Mouse (Mus musculus) subcutaneous adipose tissue, adult 2 months (tissue): ENCODE measurements around the gene Ssx2ip. TPM values are rescaled to one million over a fixed set of nuclear protein-coding genes. Genes with fewer than 3 reads are reported as not detected.

Source experiments
- polyA plus RNA-seq: library from polyadenylated mRNA; depleted of rRNA; stranded (reverse); fragments of >200 nt; gene quantifications from 2 replicates; pipeline ENCODE4 v1.2.3, GENCODE M21; 2012; ENCODE audit warnings: low replicate concordance; rRNA removed

The Ssx2ip gene
- 1.6 and 6.6 TPM in 2 replicates for polyA plus RNA-seq

GRCm38 (mm10) chr3:146404311-146405201, at the start of gene Ssx2ip:
Gene Ssx2ip, plus strand, starts transcription at chr3:146404642.

GRCm38 (mm10) chr3:146449745-146450250, 45.4 kb downstream of the Ssx2ip start, which contains the start of gene Ctbs:
Gene Ctbs, plus strand, starts transcription at chr3:146449795.

Other genes starting within 250 kb of the Ssx2ip start
- 0.89 and 12.3 TPM in 2 replicates for gene Lpar3, start 183.7 kb upstream of the Ssx2ip start, polyA plus RNA-seq
- 5.3 and 6.7 TPM in 2 replicates for gene Ctbs, start 45.2 kb downstream of the Ssx2ip start, polyA plus RNA-seq
- gene Spata1, start 95.1 kb downstream of the Ssx2ip start, polyA plus RNA-seq: 1.1 and 1.7 TPM in 2 replicates
- gene Gng5, start 95.2 kb downstream of the Ssx2ip start, polyA plus RNA-seq: 413 and 461 TPM in 2 replicates
- gene Rpf1, start 116.8 kb downstream of the Ssx2ip start, polyA plus RNA-seq: 7.7 and 12.7 TPM in 2 replicates
- 0.77 TPM in 1 of 2 replicates, not detected in the other for gene Uox, start 165.8 kb downstream of the Ssx2ip start, polyA plus RNA-seq
- not detected in 2 replicates for gene Dnase2b, start 211.0 kb downstream of the Ssx2ip start, polyA plus RNA-seq
- gene 4930503B20Rik, start 246.7 kb downstream of the Ssx2ip start, polyA plus RNA-seq: not detected in 2 replicates